21 mouse cellular contexts compared by ENCODE assay signal in the genomic region with DNA sequence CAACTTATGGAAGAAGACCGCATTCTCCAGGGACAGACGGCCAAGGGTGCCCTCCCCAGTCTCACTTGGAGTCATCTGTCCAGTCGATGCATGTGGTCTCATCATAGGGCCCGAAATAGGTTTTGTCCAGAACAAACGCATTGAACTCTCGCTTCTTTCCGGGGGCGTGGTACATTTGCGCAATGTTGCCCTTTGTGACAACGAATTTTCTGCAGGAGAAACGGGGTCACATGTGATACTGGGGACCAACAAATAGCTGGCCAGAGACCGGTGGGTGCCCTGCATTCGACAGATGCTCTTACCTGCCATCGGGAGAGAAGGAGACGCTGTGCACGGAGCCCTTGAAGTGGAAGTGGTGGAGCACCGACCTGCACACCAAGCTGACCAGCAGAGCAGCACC. TPM values are rescaled to one million over a fixed set of nuclear protein-coding genes. Genes with fewer than 3 reads are reported as not detected.
DNase-seq lines count a peak whose midpoint lies in the region; ATAC-seq and TF ChIP-seq lines count a peak whose summit lies in the region.
"Had no signal": no experiment of that assay in that cellular context is flagged by ENCODE, and none has a peak within 500 bp of the region (broad histone marks: within the 10 kb centered on the region; RNA-seq: fewer than 3 reads in every experiment).

No protein-coding gene starts in this region.

- no peak for TF ChIP-seq POLR2A in liver, adult 2 months (IDR thresholded peaks at IDR 0.05; ENCODE audit: extremely low read depth, insufficient read depth, low read length)

- peak; percentile 49 for ATAC-seq in liver, postnatal 0 days
- no peak for ATAC-seq in liver, embryonic 11.5 days (replicated peaks; ENCODE audit: low FRiP score)
- ATAC-seq: activated CD4-positive, CD25-positive, alpha-beta regulatory T cell, adult 4 months; CD4-positive, CD25-positive, alpha-beta regulatory T cell, adult 4 months; Patski had no signal

- H3K79me2 ChIP-seq in liver, adult 2 months (ENCODE audit: control insufficient read depth, insufficient read depth, low read length): no peaks in the 10 kb centered on the region

- no peak overlapping the region for H3K9ac ChIP-seq in liver, adult 2 months (ENCODE audit: low read depth, low read length)
- H3K9ac ChIP-seq in liver, postnatal 0 days (replicated peaks): no peak overlapping the region
- no peak overlapping the region for H3K9ac ChIP-seq in liver, embryonic 11.5 days (ENCODE audit: low read depth, low read length)

- H3K4me2 ChIP-seq in liver, postnatal 0 days (ENCODE audit: low read depth, low read length): no peak overlapping the region
- no peak overlapping the region for H3K4me2 ChIP-seq in liver, embryonic 11.5 days

- H3K27ac ChIP-seq in liver, adult 2 months (replicated peaks; ENCODE audit: insufficient read depth, low read depth, low read length): no peak overlapping the region
- H3K27ac ChIP-seq in liver, postnatal 0 days (ENCODE audit: low read depth): peak overlapping the region; percentile 34; the same call in 1 of the 2 replicates
- H3K27ac ChIP-seq in liver, embryonic 11.5 days (ENCODE audit: low read depth, low read length): no peak overlapping the region

- DNase-seq in heart, adult 11 months: peak; percentile 89
- no peak for DNase-seq in heart, postnatal 4 days
- DNase-seq in liver, adult 2 months (ENCODE audit: extremely low read depth, low read depth, low spot score): peak; percentile 73
- no peak for DNase-seq in liver
- DNase-seq in liver, postnatal 0 days: peak; percentile 66
- DNase-seq in liver, embryonic 11.5 days (ENCODE audit: low spot score): no peak
- DNase-seq: adrenal gland, adult 2 months; adrenal gland, adult 8-10 months; adrenal gland, postnatal 10 days; adrenal gland, postnatal 14 days; adrenal gland, postnatal 25 days; adrenal gland, postnatal 36 days; B cell, adult 2 months; cerebellum, adult 11 months; cerebellum, adult 11-12 months; cerebellum, adult 18-20 months had no signal

- H3K9me3 ChIP-seq in liver, postnatal 0 days (ENCODE audit: low read length): no peaks in the 10 kb centered on the region
- H3K9me3 ChIP-seq in liver, embryonic 11.5 days (ENCODE audit: control insufficient read depth, low read length): no peaks in the 10 kb centered on the region
- H3K9me3 ChIP-seq: G1E had no signal

- no peak for TF ChIP-seq CTCF in liver, adult 2 months (IDR thresholded peaks at IDR 0.05; ENCODE audit: low read depth, low read length)
- TF ChIP-seq CTCF in liver, postnatal 0 days (IDR thresholded peaks at IDR 0.05; ENCODE audit: low read depth): no peak

- 0 out of 2 replicates have a peak, but pooled peaks have one; percentile 19 for TF ChIP-seq EP300 in liver, postnatal 0 days (IDR thresholded peaks at IDR 0.05; ENCODE audit: low read depth)

- H3K4me3 ChIP-seq in liver, adult 2 months (ENCODE audit: insufficient read depth, low read depth, low read length): no peak overlapping the region
- H3K4me3 ChIP-seq in liver, postnatal 0 days (ENCODE audit: low read depth, low read length): no peak overlapping the region
- no peak overlapping the region for H3K4me3 ChIP-seq in liver, embryonic 11.5 days (ENCODE audit: low read depth, low read length)

- H3K27me3 ChIP-seq in liver, adult 2 months (ENCODE audit: control insufficient read depth, insufficient read depth, low read length): no peaks in the 10 kb centered on the region
- no peaks in the 10 kb centered on the region for H3K27me3 ChIP-seq in liver, postnatal 0 days (ENCODE audit: insufficient read depth, low read length)
- H3K27me3 ChIP-seq in liver, embryonic 11.5 days (replicated peaks; ENCODE audit: control insufficient read depth, insufficient read depth, low read length): no peaks in the 10 kb centered on the region
- H3K27me3 ChIP-seq: CH12.LX, Patski had no signal

- WGBS in liver, adult 2 months: 39% methylated on average over 17 of the region's 17 CpGs
- 70% methylated on average over 17 of the region's 17 CpGs for WGBS in liver, postnatal 0 days (ENCODE audit: insufficient replicate concordance)
- 92% methylated on average over 17 of the region's 17 CpGs for WGBS in liver, embryonic 11.5 days

- H3K36me3 ChIP-seq in liver, adult 2 months (ENCODE audit: control insufficient read depth, insufficient read depth, low read length): peaks cover 6% of the 10 kb centered on the region; the same call in 1 of the 2 replicates
- H3K36me3 ChIP-seq in liver, postnatal 0 days (replicated peaks; ENCODE audit: insufficient read depth, low read length): peaks cover 35% of the 10 kb centered on the region
- peaks cover 47% of the 10 kb centered on the region for H3K36me3 ChIP-seq in liver, embryonic 11.5 days (ENCODE audit: control insufficient read depth, insufficient read depth, low read length)

- H3K4me1 ChIP-seq in liver, adult 2 months (ENCODE audit: control insufficient read depth, insufficient read depth, low read length): peaks cover 13% of the 10 kb centered on the region
- H3K4me1 ChIP-seq in liver, postnatal 0 days (ENCODE audit: insufficient read depth): peaks cover 15% of the 10 kb centered on the region
- H3K4me1 ChIP-seq in liver, embryonic 11.5 days (replicated peaks; ENCODE audit: control insufficient read depth, insufficient read depth, low read length): peaks cover 11% of the 10 kb centered on the region

RNA-seq across cellular contexts. Expression of a gene that starts 2.6 kb away (rescaled TPM):
- total RNA-seq in heart, postnatal 4 days (2021): 10 to 100 TPM; 10.2 to 11.0 TPM
- 5.3 and 7.5 TPM in 2 replicates for total RNA-seq in liver, adult 2 months (2014; rRNA removed)
- polyA plus RNA-seq in liver, adult 2 months (2012; rRNA removed): 7.8 and 9.3 TPM in 2 replicates
- polyA plus RNA-seq in liver, postnatal 0 days (2015; fragmentation: Nextera tagmentation; extraction: Ambion mirVana): 5.3 and 6.1 TPM in 2 replicates
- polyA plus RNA-seq in liver, embryonic 11.5 days (2014; fragmentation: Nextera tagmentation; extraction: Ambion mirVana): 30.8 and 35.0 TPM in 2 replicates

RNA-seq across cellular contexts. Expression of a gene that starts 12.7 kb away (rescaled TPM):
- total RNA-seq in heart, postnatal 4 days (2021): 100 to 1,000 TPM; 198 to 215 TPM
- total RNA-seq in liver, adult 2 months (2014; rRNA removed): 143 and 150 TPM in 2 replicates
- polyA plus RNA-seq in liver, adult 2 months (2012; rRNA removed): 267 and 274 TPM in 2 replicates
- 20.8 and 23.9 TPM in 2 replicates for polyA plus RNA-seq in liver, postnatal 0 days (2015; fragmentation: Nextera tagmentation; extraction: Ambion mirVana)
- polyA plus RNA-seq in liver, embryonic 11.5 days (2014; fragmentation: Nextera tagmentation; extraction: Ambion mirVana): 22.9 and 24.3 TPM in 2 replicates

Comparison
In these comparisons a context has a peak if more than half of its experiments do, and no peak if none do; other contexts are left out.
1. DNase-seq: peak in heart, adult 11 months (single experiment), liver, adult 2 months (single experiment) and liver, postnatal 0 days (single experiment); none in heart, postnatal 4 days (single experiment), liver (single experiment) and liver, embryonic 11.5 days (single experiment).
2. RNA of a gene that starts 12.7 kb away (polyA plus RNA-seq): 267 to 274 TPM in liver, adult 2 months; 22.9 to 24.3 TPM in liver, embryonic 11.5 days and 20.8 to 23.9 TPM in liver, postnatal 0 days; every median in the first group is over 10 times any median in the second.